Mouse (Mus musculus) heart, adult 2 months (tissue): ENCODE data around the gene Actn3. TPM values are rescaled to one million over a fixed set of nuclear protein-coding genes. Genes with fewer than 3 reads are reported as not detected.

Experiments
- DNase-seq, 2 experiments: peaks; one replicate each; pipeline ENCODE4 v3.0.0; 2021
- H3K27ac ChIP-seq: fragments of 200-600 bp; 2 replicates; pipeline ENCODE4 v1.8.1; 2022
- H3K27me3 ChIP-seq: fragments of 200-500 bp; 2 replicates; pipeline ENCODE4 v1.6.1; 2012; ENCODE audit warnings: mild to moderate bottlenecking, low read length, inconsistent platforms, mixed read lengths; ENCODE audit not compliant: control insufficient read depth, insufficient read depth
- H3K36me3 ChIP-seq: fragments of 200-500 bp; 2 replicates; pipeline ENCODE4 v1.6.1; 2012; ENCODE audit warnings: low read length, inconsistent platforms; ENCODE audit not compliant: control insufficient read depth, insufficient read depth
- H3K4me1 ChIP-seq: fragments of 200-500 bp; 2 replicates; pipeline ENCODE4 v1.6.1; 2011; ENCODE audit warnings: low read length; ENCODE audit not compliant: control insufficient read depth, insufficient read depth
- H3K4me3 ChIP-seq: fragments of 200-600 bp; 2 replicates; pipeline ENCODE4 v1.8.1; 2022
- H3K79me2 ChIP-seq: fragments of 200-500 bp; replicated peaks from 2 replicates; pipeline ENCODE4 v1.6.1; 2012; ENCODE audit warnings: mild to moderate bottlenecking, inconsistent platforms, low read length, moderate library complexity, mixed read lengths; ENCODE audit not compliant: control insufficient read depth, insufficient read depth
- H3K9ac ChIP-seq: fragments of 200-500 bp; 2 replicates; pipeline ENCODE4 v1.6.1; 2012; ENCODE audit warnings: low read depth, mild to moderate bottlenecking, control low read depth, inconsistent platforms, low read length, mixed read lengths
- CTCF ChIP-seq: fragments of 200-600 bp; IDR thresholded peaks from 2 replicates; pipeline ENCODE4 v1.8.1; 2022; ENCODE audit warnings: antibody characterized with exemption, mild to moderate bottlenecking, moderate library complexity
- EP300 ChIP-seq: fragments of 200-500 bp; IDR thresholded peaks from 2 replicates; pipeline ENCODE4 v1.6.1; 2011; ENCODE audit warnings: low read depth, low read length, control low read depth; ENCODE audit not compliant: insufficient read depth
- POLR2A ChIP-seq: fragments of 200-500 bp; IDR thresholded peaks from 2 replicates; pipeline ENCODE4 v1.6.1; 2011; ENCODE audit warnings: mild to moderate bottlenecking, low read depth, low read length, control low read depth; ENCODE audit not compliant: insufficient read depth
- WGBS: fragments of 180-500 bp; shearing (Covaris S2); methylation state at CpG from one replicate; pipeline ENCODE4 v1.1.7; 2018; 5-methylcytosine and 5-hydroxymethylcytosine counted together
- intact Hi-C: fragments of 180-260 bp; cut with DNase I; formaldehyde crosslinking; loops from one replicate; pipeline ENCODE4 v1.15.1; 2025
- polyA plus RNA-seq: library from polyadenylated mRNA; depleted of rRNA; stranded (reverse); fragments of >200 nt; gene quantifications from 2 replicates; pipeline ENCODE4 v1.2.3, GENCODE M21; 2012
- total RNA-seq, 2 experiments: library from RNA; stranded (reverse); gene quantifications; 2 replicates each; pipeline ENCODE4 v1.2.3; 2021

The Actn3 gene
- total and polyA plus RNA-seq, 3 experiments, result 0.39 to 0.57 (median 0.39) TPM

GRCm38 (mm10) chr19:4839149-4839548 is 38.6 kb downstream of the Actn3 start, which contains the start of the genes Ccs and Ccdc87:
Gene Ccs (minus strand): TSS chr19:4839332.
Gene Ccdc87 (plus strand): TSS chr19:4839366.
- intact Hi-C loops, result loop anchor here (2.0 to 10.0 kb wide), 2 partner anchors 28 to 324 kb away; partner anchors contain the start of genes Gm21992, Pcx and Rbm14
- Histone ChIP-seq H3K27me3 (no peaks in the 10 kb centered on the region), H3K4me3 (peak within 1 kb of the TSS; percentile 55), H3K4me1 (peaks cover 3% of the 10 kb centered on the region), H3K27ac (peak within 1 kb of the TSS; percentile 49), H3K36me3 (no peaks in the 10 kb centered on the region), H3K9ac (peak within 1 kb of the TSS; percentile 68), H3K79me2 (no peaks in the 10 kb centered on the region)
- DNase-seq, result peak; percentile 96 to 98
- WGBS, result 1% methylated on average over 25 of the region's 25 CpGs
- TF ChIP-seq EP300, result 0 out of 2 replicates have a peak, but pooled peaks have one; percentile 24
- peak; percentile 88 for TF ChIP-seq POLR2A
- peak; percentile 32 for TF ChIP-seq CTCF

DNA sequence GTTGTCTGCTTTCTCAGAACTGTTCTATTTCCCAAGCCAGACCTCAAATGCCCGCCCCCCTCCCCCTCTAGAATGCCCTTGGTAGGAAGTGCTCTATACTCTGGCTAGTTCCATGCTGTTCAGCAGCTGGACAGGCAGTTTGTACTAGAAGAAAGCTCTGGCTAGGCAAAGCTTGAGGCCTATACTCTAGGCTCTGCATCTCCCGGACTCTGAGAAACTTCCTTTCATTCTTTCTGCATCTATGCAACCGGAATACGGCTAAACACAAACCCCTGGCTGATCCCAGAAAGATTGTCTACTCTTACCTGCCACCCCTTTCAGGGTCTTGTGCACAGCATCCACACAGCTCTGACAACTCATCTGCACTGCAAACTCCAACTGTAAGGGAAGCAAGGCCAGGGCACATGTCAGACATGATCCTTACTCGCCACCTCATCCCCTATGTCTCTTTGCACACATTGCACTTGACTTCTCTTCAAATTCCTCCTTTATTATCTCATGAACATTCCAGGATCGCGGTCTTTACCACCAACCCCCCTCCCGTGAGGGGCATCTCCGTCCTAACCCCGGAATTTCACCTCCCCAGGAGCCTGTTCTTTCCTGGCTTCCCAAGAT is 39.1 kb downstream of the Actn3 start:
- Histone ChIP-seq H3K9ac (peak overlapping the region; percentile 68), H3K27me3 (no peaks in the 10 kb centered on the region), H3K79me2 (no peaks in the 10 kb centered on the region), H3K27ac (peak overlapping the region; percentile 49), H3K4me3 (peak overlapping the region; percentile 55), H3K4me1 (peaks cover 3% of the 10 kb centered on the region), H3K36me3 (no peaks in the 10 kb centered on the region)
- DNase-seq, result no peak
- TF ChIP-seq CTCF (no peak), POLR2A (no peak), EP300 (no peak)
- 21% methylated on average over 10 of the region's 10 CpGs for WGBS
- intact Hi-C loops, result loop anchor here (2.0 to 10.0 kb wide), 2 partner anchors 28 to 324 kb away; partner anchors contain the start of genes Gm21992, Pcx and Rbm14

DNA sequence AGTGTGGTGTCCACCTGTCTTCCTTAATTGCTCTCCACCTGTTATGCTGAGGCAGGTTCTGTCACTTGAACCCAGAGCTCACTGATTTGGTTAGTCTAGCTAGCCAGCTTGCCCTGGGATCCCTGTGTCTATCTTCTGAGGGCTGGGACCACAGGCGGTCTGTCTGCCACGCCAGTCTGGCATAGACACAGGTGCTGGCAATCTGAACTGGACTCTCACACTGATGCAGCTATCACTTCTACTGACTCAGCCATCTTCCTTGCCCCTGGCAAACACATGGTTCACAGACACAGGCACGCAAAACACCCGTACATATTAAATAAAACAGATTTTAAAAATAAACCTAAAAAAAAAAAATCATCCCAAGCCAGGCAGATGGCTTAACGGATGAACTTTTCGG is 40.7 kb downstream of the Actn3 start:
- H3K27ac ChIP-seq, result no peak overlapping the region
- no peak for DNase-seq
- intact Hi-C loops, result loop anchor here (10.0 kb wide), 1 partner anchor 322 kb away; the partner anchor contains the start of gene Pcx
- no peaks in the 10 kb centered on the region for H3K36me3 ChIP-seq
- H3K27me3 ChIP-seq, result no peaks in the 10 kb centered on the region
- H3K79me2 ChIP-seq, result no peaks in the 10 kb centered on the region
- TF ChIP-seq EP300 (no peak), CTCF (no peak), POLR2A (no peak)
- H3K4me3 ChIP-seq, result no peak overlapping the region
- peaks cover 3% of the 10 kb centered on the region for H3K4me1 ChIP-seq
- H3K9ac ChIP-seq, result no peak overlapping the region
- 93% methylated on average over 6 of the region's 6 CpGs for WGBS

GRCm38 (mm10) chr19:4836096-4836495 is 41.6 kb downstream of the Actn3 start:
- H3K4me3 ChIP-seq, result no peak overlapping the region
- intact Hi-C loops, result loop anchor here (10.0 kb wide), 1 partner anchor 321 kb away; the partner anchor contains the start of gene Pcx
- TF ChIP-seq EP300 (no peak), POLR2A (no peak), CTCF (no peak)
- WGBS, result 91% methylated on average over 2 of the region's 2 CpGs
- no peaks in the 10 kb centered on the region for H3K36me3 ChIP-seq
- H3K79me2 ChIP-seq, result no peaks in the 10 kb centered on the region
- peaks cover 3% of the 10 kb centered on the region for H3K4me1 ChIP-seq
- no peak overlapping the region for H3K9ac ChIP-seq
- H3K27me3 ChIP-seq, result no peaks in the 10 kb centered on the region
- no peak for DNase-seq
- no peak overlapping the region for H3K27ac ChIP-seq

GRCm38 (mm10) chr19:4833977-4834376 is 43.7 kb downstream of the Actn3 start:
- Histone ChIP-seq H3K4me3 (no peak overlapping the region), H3K9ac (no peak overlapping the region), H3K79me2 (no peaks in the 10 kb centered on the region), H3K36me3 (no peaks in the 10 kb centered on the region), H3K27ac (no peak overlapping the region), H3K4me1 (peaks cover 3% of the 10 kb centered on the region), H3K27me3 (no peaks in the 10 kb centered on the region)
- DNase-seq, result peak in 1 of 2 experiments; percentile 11
- 82% methylated on average over 8 of the region's 8 CpGs for WGBS
- TF ChIP-seq EP300, result no peak
- no peak for TF ChIP-seq POLR2A
- no peak for TF ChIP-seq CTCF
- intact Hi-C loops, result loop anchor here (10.0 kb wide), 1 partner anchor 319 kb away; the partner anchor contains the start of gene Pcx

GRCm38 (mm10) chr19:4829156-4829555 is 48.6 kb downstream of the Actn3 start:
- no peaks in the 10 kb centered on the region for H3K36me3 ChIP-seq

More at GRCm38 (mm10) chr19:4829156-4829555, 48.6 kb downstream of the Actn3 start:
- H3K79me2 ChIP-seq, result no peaks in the 10 kb centered on the region
- TF ChIP-seq CTCF (no peak), EP300 (no peak), POLR2A (no peak)
- H3K27ac ChIP-seq, result no peak overlapping the region
- DNase-seq, result peak; percentile 73 to 79
- H3K4me1 ChIP-seq, result no peaks in the 10 kb centered on the region
- WGBS, result 51% methylated on average over 7 of the region's 7 CpGs
- intact Hi-C loops, result no loop called here
- no peak overlapping the region for H3K9ac ChIP-seq
- H3K27me3 ChIP-seq, result no peaks in the 10 kb centered on the region
- H3K4me3 ChIP-seq, result no peak overlapping the region
